32 mouse cellular contexts compared by ENCODE assay signal in the genomic region with DNA sequence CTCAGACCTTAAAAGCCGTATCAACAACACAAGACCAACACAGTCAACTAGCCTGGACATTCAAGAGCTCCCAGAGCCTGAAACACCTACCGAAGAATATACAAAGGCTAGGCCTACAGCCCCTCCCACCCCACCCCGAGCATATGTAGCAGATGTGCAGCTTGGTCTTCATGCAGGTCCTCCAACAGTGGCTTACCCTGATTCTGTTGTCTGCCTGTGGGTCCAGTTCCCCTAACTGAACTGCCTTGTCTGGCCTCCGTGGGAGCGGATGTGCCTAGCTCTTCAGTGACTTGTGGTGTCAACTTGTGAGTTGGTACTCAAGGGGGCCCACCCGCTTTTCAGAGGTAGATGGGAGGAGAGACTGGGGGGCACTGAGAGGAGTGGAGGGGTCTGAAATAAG.
"Had no signal": no experiment of that assay in that cellular context is flagged by ENCODE, and none has a peak within 500 bp of the region (broad histone marks: within the 10 kb centered on the region; RNA-seq: fewer than 3 reads in every experiment).

No protein-coding gene starts in this region.

- H3K27me3 ChIP-seq: heart, embryonic 12.5 days; heart, embryonic 13.5 days; heart, embryonic 15.5 days; hindbrain, embryonic 12.5 days; hindbrain, embryonic 13.5 days; hindbrain, embryonic 15.5 days; intestine, embryonic 15.5 days; kidney, embryonic 15.5 days had no signal

- H3K4me2 ChIP-seq: heart, embryonic 11.5 days; heart, embryonic 12.5 days; heart, embryonic 13.5 days; heart, embryonic 15.5 days; hindbrain, embryonic 12.5 days; hindbrain, embryonic 13.5 days; hindbrain, embryonic 14.5 days; hindbrain, embryonic 15.5 days; intestine, embryonic 15.5 days; kidney, embryonic 15.5 days had no signal

- H3K36me3 ChIP-seq: heart, embryonic 10.5 days; heart, embryonic 12.5 days; heart, embryonic 13.5 days; heart, embryonic 15.5 days; hindbrain, embryonic 10.5 days; hindbrain, embryonic 12.5 days; hindbrain, embryonic 13.5 days; hindbrain, embryonic 15.5 days; intestine, embryonic 15.5 days; kidney, embryonic 15.5 days had no signal

- H3K4me1 ChIP-seq: heart, embryonic 10.5 days; heart, embryonic 12.5 days; heart, embryonic 13.5 days; heart, embryonic 15.5 days; hindbrain, embryonic 10.5 days; hindbrain, embryonic 12.5 days; hindbrain, embryonic 13.5 days; hindbrain, embryonic 15.5 days; intestine, embryonic 15.5 days; kidney, embryonic 15.5 days had no signal

- H3K9ac ChIP-seq: heart, embryonic 12.5 days; heart, embryonic 13.5 days; heart, embryonic 15.5 days; hindbrain, embryonic 12.5 days; hindbrain, embryonic 13.5 days; hindbrain, embryonic 14.5 days; hindbrain, embryonic 15.5 days; intestine, embryonic 15.5 days; kidney, embryonic 15.5 days had no signal

- DNase-seq: heart, postnatal 10 days; heart, postnatal 14 days; heart, postnatal 36 days; heart, postnatal 4 days; kidney, adult 11 months; kidney, adult 18-20 months; kidney, adult 2 months; kidney, adult 8-10 months; kidney, adult 9 months; kidney, postnatal 10 days; kidney, postnatal 14 days; kidney, postnatal 25 days; kidney, postnatal 36 days; kidney, postnatal 4 days; layer of hippocampus, adult 9-11 months; layer of hippocampus, postnatal 36 days had no signal

- H3K9me3 ChIP-seq: heart, embryonic 10.5 days; heart, embryonic 12.5 days; heart, embryonic 13.5 days; heart, embryonic 15.5 days; hindbrain, embryonic 10.5 days; hindbrain, embryonic 12.5 days; hindbrain, embryonic 13.5 days; hindbrain, embryonic 15.5 days; intestine, embryonic 15.5 days; kidney, embryonic 15.5 days had no signal

- H3K4me3 ChIP-seq: heart, embryonic 10.5 days; heart, embryonic 12.5 days; heart, embryonic 13.5 days; heart, embryonic 15.5 days; hindbrain, embryonic 10.5 days; hindbrain, embryonic 12.5 days; hindbrain, embryonic 13.5 days; hindbrain, embryonic 15.5 days; intestine, embryonic 15.5 days; kidney, embryonic 15.5 days; layer of hippocampus, adult 2 months; left cerebral cortex, adult 2 months had no signal

- H3K27ac ChIP-seq: heart, embryonic 10.5 days; heart, embryonic 13.5 days; heart, embryonic 15.5 days; hindbrain, embryonic 10.5 days; hindbrain, embryonic 12.5 days; hindbrain, embryonic 13.5 days; hindbrain, embryonic 14.5 days; hindbrain, embryonic 15.5 days; hindbrain, postnatal 0 days; intestine, embryonic 15.5 days; kidney, embryonic 15.5 days; kidney, postnatal 0 days; layer of hippocampus, adult 2 months; left cerebral cortex, adult 2 months had no signal
